Mouse (Mus musculus): Measurements from ENCODE around the gene Dtd2.

GRCm38 (mm10) chr12:51995738-51996536 lies 10.4 kb downstream of the Dtd2 start:
- TF ChIP-seq CTCF (IDR thresholded peaks at IDR 0.05; ENCODE audit: extremely low read depth, insufficient read length, insufficient replicate concordance, low read depth, low read length) (no peak), POLR2A (IDR thresholded peaks at IDR 0.05; ENCODE audit: low read depth, low read length) (no peak)
